In genomic region chr9:107164825-107165224, GRCm38 (mm10) we compare ENCODE assay signal across 14 mouse cellular contexts.
DNase-seq lines count a peak whose midpoint lies in the region; ATAC-seq and TF ChIP-seq lines count a peak whose summit lies in the region.
"Had no signal": no experiment of that assay in that cellular context is flagged by ENCODE, and none has a peak within 500 bp of the region (broad histone marks: within the 10 kb centered on the region; RNA-seq: fewer than 3 reads in every experiment).

No protein-coding gene starts in this region.

- TF ChIP-seq CTCF in liver, embryonic 14.5 days (IDR thresholded peaks at IDR 0.05; ENCODE audit: low read depth), result 0 out of 2 replicates have a peak, but pooled peaks have one; percentile 6
- TF ChIP-seq CTCF in ES-Bruce4 (IDR thresholded peaks at IDR 0.05; ENCODE audit: low read depth, low read length), result peak; percentile 1

- TF ChIP-seq POLR2A in ES-Bruce4 (IDR thresholded peaks at IDR 0.05; ENCODE audit: insufficient read depth, low read length), result no peak

- H3K27me3 ChIP-seq in liver, embryonic 14.5 days (ENCODE audit: control insufficient read depth, insufficient read depth, low read length), result no peaks in the 10 kb centered on the region
- no peaks in the 10 kb centered on the region for H3K27me3 ChIP-seq in liver, embryonic 11.5 days (replicated peaks; ENCODE audit: control insufficient read depth, insufficient read depth, low read length)
- no peaks in the 10 kb centered on the region for H3K27me3 ChIP-seq in ES-Bruce4 (ENCODE audit: control insufficient read depth, insufficient read depth, low read length, poor library complexity, severe bottlenecking)
- H3K27me3 ChIP-seq: limb, embryonic 15.5 days; neural tube, embryonic 13.5 days had no signal

- no peak for ATAC-seq in liver, embryonic 14.5 days (ENCODE audit: insufficient read depth)
- ATAC-seq in liver, embryonic 11.5 days (replicated peaks; ENCODE audit: low FRiP score), result no peak

- WGBS in liver, embryonic 14.5 days (ENCODE audit: insufficient replicate concordance), result 9% methylated on average over 3 of the region's 3 CpGs
- WGBS in liver, embryonic 11.5 days, result 11% methylated on average over 3 of the region's 3 CpGs

- H3K4me2 ChIP-seq in liver, embryonic 14.5 days (ENCODE audit: low read depth), result no peak overlapping the region
- no peak overlapping the region for H3K4me2 ChIP-seq in liver, embryonic 11.5 days
- H3K4me2 ChIP-seq: hindbrain, embryonic 14.5 days; limb, embryonic 15.5 days; neural tube, embryonic 13.5 days had no signal

- H3K9me3 ChIP-seq in liver, embryonic 14.5 days (ENCODE audit: control insufficient read depth, low read length), result no peaks in the 10 kb centered on the region
- H3K9me3 ChIP-seq in liver, embryonic 11.5 days (ENCODE audit: control insufficient read depth, low read length), result no peaks in the 10 kb centered on the region
- no peaks in the 10 kb centered on the region for H3K9me3 ChIP-seq in ES-Bruce4 (replicated peaks; ENCODE audit: control insufficient read depth, insufficient read depth, low read length, poor library complexity, severe bottlenecking)
- H3K9me3 ChIP-seq: G1E; limb, embryonic 15.5 days; neural tube, embryonic 13.5 days had no signal

- no peaks in the 10 kb centered on the region for H3K4me1 ChIP-seq in liver, embryonic 14.5 days (replicated peaks; ENCODE audit: control insufficient read depth in 2 of 2, insufficient read depth in 2 of 2, low read length in 1 of 2)
- no peaks in the 10 kb centered on the region for H3K4me1 ChIP-seq in liver, embryonic 11.5 days (replicated peaks; ENCODE audit: control insufficient read depth, insufficient read depth, low read length)
- no peaks in the 10 kb centered on the region for H3K4me1 ChIP-seq in ES-Bruce4 (ENCODE audit: control insufficient read depth, insufficient read depth, low read length)
- H3K4me1 ChIP-seq: limb, embryonic 15.5 days; neural tube, embryonic 13.5 days had no signal

- TF ChIP-seq EP300 in liver, embryonic 14.5 days (IDR thresholded peaks at IDR 0.05; ENCODE audit: low read depth), result no peak
- TF ChIP-seq EP300 in ES-Bruce4 (IDR thresholded peaks at IDR 0.05; ENCODE audit: insufficient read depth, low read depth, low read length), result no peak

- intact Hi-C loops in heart, postnatal 25 days (cut with DNase I), result loop anchor here (5.0 to 10.0 kb wide), 3 partner anchors 112 to 260 kb away; no protein-coding TSS in a partner anchor

- DNase-seq in heart, adult 11 months, result peak; percentile 40
- DNase-seq in heart, postnatal 25 days (ENCODE audit: low spot score), result no peak
- no peak for DNase-seq in liver, embryonic 14.5 days (ENCODE audit: low read depth in 3 of 3, low spot score in 3 of 3)
- DNase-seq in liver, embryonic 11.5 days (ENCODE audit: low spot score), result no peak
- DNase-seq in embryo, embryonic 11 days, result peak; percentile 24
- no peak for DNase-seq in thymus, postnatal 4 days
- DNase-seq in frontal cortex, postnatal 36 days (ENCODE audit: low spot score in 2 of 2), result no peak
- DNase-seq: cerebellum, postnatal 14 days; right cerebral cortex, postnatal 25 days had no signal

- no peak overlapping the region for H3K4me3 ChIP-seq in liver, embryonic 14.5 days (ENCODE audit: insufficient read depth in 1 of 2, low read depth in 2 of 2, low read length in 2 of 2)
- H3K4me3 ChIP-seq in liver, embryonic 11.5 days (ENCODE audit: low read depth, low read length), result no peak overlapping the region
- no peak overlapping the region for H3K4me3 ChIP-seq in ES-Bruce4 (ENCODE audit: low read depth, low read length)
- H3K4me3 ChIP-seq: limb, embryonic 15.5 days; neural tube, embryonic 13.5 days had no signal

- no peaks in the 10 kb centered on the region for H3K36me3 ChIP-seq in liver, embryonic 14.5 days (replicated peaks; ENCODE audit: control insufficient read depth, insufficient read depth, low read depth)
- H3K36me3 ChIP-seq in liver, embryonic 11.5 days (ENCODE audit: control insufficient read depth, insufficient read depth, low read length), result no peaks in the 10 kb centered on the region
- no peaks in the 10 kb centered on the region for H3K36me3 ChIP-seq in ES-Bruce4 (ENCODE audit: control insufficient read depth, insufficient read depth, low read length, poor library complexity, severe bottlenecking)
- H3K36me3 ChIP-seq: G1E; limb, embryonic 15.5 days; neural tube, embryonic 13.5 days had no signal

- no peak overlapping the region for H3K9ac ChIP-seq in liver, embryonic 14.5 days (replicated peaks)
- no peak overlapping the region for H3K9ac ChIP-seq in liver, embryonic 11.5 days (ENCODE audit: low read depth, low read length)
- no peak overlapping the region for H3K9ac ChIP-seq in ES-Bruce4 (ENCODE audit: low read depth, poor library complexity, severe bottlenecking)
- H3K9ac ChIP-seq: hindbrain, embryonic 14.5 days; limb, embryonic 15.5 days; neural tube, embryonic 13.5 days had no signal

- H3K27ac ChIP-seq in liver, embryonic 14.5 days, result no peak overlapping the region
- H3K27ac ChIP-seq in liver, embryonic 11.5 days (ENCODE audit: low read depth, low read length), result no peak overlapping the region
- no peak overlapping the region for H3K27ac ChIP-seq in ES-Bruce4 (ENCODE audit: insufficient read depth, low read length)
- H3K27ac ChIP-seq: hindbrain, embryonic 14.5 days; limb, embryonic 15.5 days; neural tube, embryonic 13.5 days had no signal

Comparison
In these comparisons a context has a peak if more than half of its experiments do, and no peak if none do; other contexts are left out.
1. DNase-seq: peak in heart, adult 11 months (single experiment) and embryo, embryonic 11 days (single experiment); none in heart, postnatal 25 days (single experiment), liver, embryonic 14.5 days (0 of 3), liver, embryonic 11.5 days (single experiment), thymus, postnatal 4 days (single experiment) and frontal cortex, postnatal 36 days (0 of 2).